Mouse (Mus musculus) hindbrain, embryonic 13.5 days (tissue): ENCODE data around the gene Castor1. TPM values are rescaled to one million over a fixed set of nuclear protein-coding genes. Genes with fewer than 3 reads are reported as not detected.

Experiments
- ATAC-seq: fragments of 200-750 bp; cut with Nextera tagmentation; 2 replicates; pipeline ENCODE4 v1.8.0; 2017; ENCODE audit warnings: moderate TSS enrichment; ENCODE audit not compliant: low FRiP score
- H3K27ac ChIP-seq: fragments of 300-500 bp; sonication (generic); 2 replicates; pipeline ENCODE4 v1.5.1; 2015; ENCODE audit warnings: inconsistent platforms, mild to moderate bottlenecking, moderate library complexity
- H3K27me3 ChIP-seq: fragments of 300-500 bp; sonication (generic); 2 replicates; pipeline ENCODE4 v1.6.1; 2015; ENCODE audit warnings: mild to moderate bottlenecking, inconsistent platforms
- H3K36me3 ChIP-seq: fragments of 300-500 bp; sonication (generic); 2 replicates; pipeline ENCODE4 v1.6.1; 2015; ENCODE audit warnings: mild to moderate bottlenecking, inconsistent platforms
- H3K4me1 ChIP-seq: fragments of 300-500 bp; sonication (generic); replicated peaks from 2 replicates; pipeline ENCODE4 v1.6.1; 2015; ENCODE audit warnings: inconsistent platforms
- H3K4me2 ChIP-seq: fragments of 300-500 bp; sonication (generic); 2 replicates; pipeline ENCODE4 v1.6.1; 2015; ENCODE audit warnings: inconsistent platforms, mild to moderate bottlenecking, moderate library complexity
- H3K4me3 ChIP-seq: fragments of 300-500 bp; sonication (generic); 2 replicates; pipeline ENCODE4 v1.5.1; 2015; ENCODE audit warnings: mild to moderate bottlenecking, inconsistent platforms
- H3K9ac ChIP-seq: fragments of 300-500 bp; sonication (generic); 2 replicates; pipeline ENCODE4 v1.6.1; 2015; ENCODE audit warnings: mild to moderate bottlenecking, inconsistent platforms
- H3K9me3 ChIP-seq: fragments of 300-500 bp; sonication (generic); 2 replicates; pipeline ENCODE4 v1.6.1; 2016; ENCODE audit warnings: inconsistent platforms
- WGBS: fragments of 180-500 bp; shearing (Covaris S2); methylation state at CpG from one replicate; pipeline ENCODE4 v1.1.7; 2015; 5-methylcytosine and 5-hydroxymethylcytosine counted together
- polyA plus RNA-seq: library from polyadenylated mRNA; unstranded; fragments of >200 nt; fragmentation: Nextera tagmentation; extraction: Ambion mirVana; gene quantifications from 2 replicates; pipeline ENCODE4 v1.2.1, GENCODE M21; 2015

Gene Castor1
- polyA plus RNA-seq, 1 experiment from 2014 or later: 2.2 TPM

DNA sequence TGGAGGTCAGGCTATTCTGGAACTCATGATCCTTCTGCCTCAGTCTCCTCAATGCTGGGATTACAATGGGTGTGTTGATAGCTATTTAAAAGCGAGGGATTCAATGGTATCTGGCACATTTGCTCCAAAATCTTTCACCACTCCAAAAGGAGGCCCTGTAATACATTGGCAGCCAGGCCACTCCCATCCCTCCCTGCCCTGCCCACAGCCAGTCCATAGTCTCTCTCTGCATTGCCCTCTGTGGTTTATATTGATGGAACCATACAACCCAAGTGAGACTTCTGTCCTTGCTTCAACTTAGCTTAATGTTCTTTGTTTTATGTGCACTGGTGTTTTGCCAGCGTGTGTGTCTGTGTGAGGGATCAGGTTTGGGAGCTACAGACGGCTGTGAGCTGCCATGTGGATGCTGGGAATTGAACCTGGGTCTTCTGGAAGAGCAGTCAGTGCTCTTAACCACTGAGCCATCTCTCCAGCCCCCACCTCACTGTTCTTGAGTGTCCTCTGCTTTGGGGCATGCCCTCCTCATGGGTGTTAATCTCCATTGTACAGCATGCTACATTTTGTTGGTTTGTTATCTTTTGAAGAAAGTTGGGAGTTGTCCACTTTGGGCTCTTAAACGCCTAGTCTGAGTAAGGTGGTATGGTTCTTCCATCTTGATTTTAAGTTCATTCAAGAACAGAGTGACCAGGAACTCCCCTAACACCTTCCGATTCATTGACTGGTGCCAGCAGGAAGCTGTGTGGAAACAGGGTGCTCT lies 8.7 kb downstream of the Castor1 start:
- 86% methylated on average over 5 of the region's 5 CpGs for WGBS
- Histone ChIP-seq H3K4me2 (no peak overlapping the region), H3K27me3 (peaks cover 3% of the 10 kb centered on the region; the same call in 1 of the 2 replicates), H3K27ac (no peak overlapping the region), H3K9ac (no peak overlapping the region), H3K9me3 (no peaks in the 10 kb centered on the region), H3K36me3 (no peaks in the 10 kb centered on the region), H3K4me3 (no peak overlapping the region), H3K4me1 (no peaks in the 10 kb centered on the region)
- ATAC-seq: no peak

DNA sequence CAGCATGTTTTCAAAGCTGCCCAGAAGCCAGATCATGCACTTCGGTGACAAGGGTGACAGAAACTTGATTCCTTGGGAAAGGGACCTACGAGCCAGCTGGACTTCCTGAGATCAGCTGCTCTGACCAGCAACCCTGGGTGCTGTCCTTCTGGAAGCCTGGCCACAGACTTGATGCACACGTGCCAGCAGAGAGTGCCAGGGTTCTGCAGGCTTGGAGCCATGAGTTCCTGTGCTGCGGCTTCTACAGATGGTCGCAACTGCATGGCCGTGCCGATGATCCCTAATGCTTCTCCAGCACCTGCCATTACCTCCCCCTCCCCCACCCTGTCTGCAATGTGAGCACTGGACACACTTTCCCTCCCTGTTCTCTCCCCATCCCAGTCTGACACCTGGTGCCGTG lies 10.4 kb downstream of the Castor1 start:
- Histone ChIP-seq H3K9ac (no peak overlapping the region), H3K36me3 (no peaks in the 10 kb centered on the region), H3K4me2 (no peak overlapping the region), H3K27ac (no peak overlapping the region), H3K4me1 (no peaks in the 10 kb centered on the region), H3K4me3 (no peak overlapping the region), H3K9me3 (no peaks in the 10 kb centered on the region), H3K27me3 (no peaks in the 10 kb centered on the region)
- 50% methylated on average over 8 of the region's 8 CpGs for WGBS
- ATAC-seq: no peak

DNA sequence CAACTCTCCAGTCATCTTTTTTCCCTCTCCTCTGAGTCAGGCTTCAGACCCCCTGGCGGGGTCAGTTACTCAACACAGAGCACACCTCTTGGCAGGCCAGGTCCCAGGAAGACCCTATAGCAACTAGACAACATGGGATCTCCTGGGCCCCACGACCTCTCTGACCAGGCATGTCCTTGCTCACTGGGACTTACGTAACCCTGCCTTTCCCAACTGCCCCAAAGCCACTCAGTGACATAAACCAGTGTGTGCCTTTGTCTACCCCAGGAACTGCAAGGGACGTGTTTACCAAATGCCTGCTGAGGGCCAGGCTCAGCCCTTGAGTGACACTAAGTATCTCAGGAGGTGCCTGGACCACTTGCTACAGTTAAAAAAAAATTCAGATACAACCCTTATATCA lies 11.8 kb downstream of the Castor1 start:
- H3K4me2 ChIP-seq: no peak overlapping the region
- H3K4me1 ChIP-seq: no peaks in the 10 kb centered on the region
- ATAC-seq: no peak
- H3K27me3 ChIP-seq: no peaks in the 10 kb centered on the region
- H3K4me3 ChIP-seq: no peak overlapping the region
- H3K27ac ChIP-seq: no peak overlapping the region
- 62% methylated on average over 4 of the region's 4 CpGs for WGBS
- H3K36me3 ChIP-seq: no peaks in the 10 kb centered on the region
- no peaks in the 10 kb centered on the region for H3K9me3 ChIP-seq
- no peak overlapping the region for H3K9ac ChIP-seq

DNA sequence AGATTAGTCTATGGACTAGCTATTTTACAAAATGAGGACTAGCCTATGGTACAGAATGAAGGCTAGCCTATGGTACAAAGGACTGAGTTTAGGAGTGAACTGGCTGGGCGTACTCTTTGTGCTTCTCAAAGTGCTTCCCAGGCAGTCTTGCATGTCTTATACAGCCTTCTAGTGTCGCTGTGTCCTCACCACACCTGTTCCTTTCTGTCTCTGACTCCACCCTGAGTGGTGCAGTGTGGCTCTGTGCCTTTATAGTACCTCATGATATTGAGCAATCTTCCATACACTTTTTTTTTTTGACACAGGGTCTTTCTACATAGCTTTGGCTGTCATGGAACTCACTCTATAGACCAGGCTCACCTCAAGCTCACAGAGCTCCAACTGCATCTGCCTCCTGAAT lies 13.4 kb downstream of the Castor1 start:
- Histone ChIP-seq H3K36me3 (no peaks in the 10 kb centered on the region), H3K4me2 (no peak overlapping the region), H3K9me3 (no peaks in the 10 kb centered on the region), H3K27ac (no peak overlapping the region), H3K9ac (no peak overlapping the region), H3K4me3 (no peak overlapping the region), H3K4me1 (no peaks in the 10 kb centered on the region), H3K27me3 (no peaks in the 10 kb centered on the region)
- WGBS: 92% methylated on average over 2 of the region's 2 CpGs
- no peak for ATAC-seq

DNA sequence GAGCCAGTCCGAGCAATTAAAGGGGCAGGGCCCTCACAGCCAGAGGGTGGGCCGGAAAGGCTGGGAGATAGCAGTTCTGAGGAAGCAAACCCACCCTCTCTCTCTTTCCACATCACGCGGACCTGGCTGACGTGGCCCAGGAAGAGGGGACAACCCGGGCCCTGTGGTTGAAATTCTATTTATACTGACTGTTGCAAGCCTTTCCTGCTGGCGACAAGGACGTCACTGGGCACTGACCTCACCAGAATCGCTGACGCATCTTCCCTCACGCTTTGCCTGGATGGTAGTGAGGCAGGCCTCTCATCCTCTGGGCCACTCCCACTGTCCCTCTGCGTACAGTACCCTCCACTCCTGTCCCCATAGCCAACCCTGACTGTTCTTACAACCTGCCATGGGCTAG lies 14.6 kb downstream of the Castor1 start:
- H3K36me3 ChIP-seq: no peaks in the 10 kb centered on the region
- no peak overlapping the region for H3K4me2 ChIP-seq
- ATAC-seq: no peak
- no peaks in the 10 kb centered on the region for H3K4me1 ChIP-seq
- no peaks in the 10 kb centered on the region for H3K9me3 ChIP-seq
- no peak overlapping the region for H3K4me3 ChIP-seq
- 75% methylated on average over 12 of the region's 12 CpGs for WGBS
- H3K27ac ChIP-seq: no peak overlapping the region
- no peak overlapping the region for H3K9ac ChIP-seq
- H3K27me3 ChIP-seq: no peaks in the 10 kb centered on the region

DNA sequence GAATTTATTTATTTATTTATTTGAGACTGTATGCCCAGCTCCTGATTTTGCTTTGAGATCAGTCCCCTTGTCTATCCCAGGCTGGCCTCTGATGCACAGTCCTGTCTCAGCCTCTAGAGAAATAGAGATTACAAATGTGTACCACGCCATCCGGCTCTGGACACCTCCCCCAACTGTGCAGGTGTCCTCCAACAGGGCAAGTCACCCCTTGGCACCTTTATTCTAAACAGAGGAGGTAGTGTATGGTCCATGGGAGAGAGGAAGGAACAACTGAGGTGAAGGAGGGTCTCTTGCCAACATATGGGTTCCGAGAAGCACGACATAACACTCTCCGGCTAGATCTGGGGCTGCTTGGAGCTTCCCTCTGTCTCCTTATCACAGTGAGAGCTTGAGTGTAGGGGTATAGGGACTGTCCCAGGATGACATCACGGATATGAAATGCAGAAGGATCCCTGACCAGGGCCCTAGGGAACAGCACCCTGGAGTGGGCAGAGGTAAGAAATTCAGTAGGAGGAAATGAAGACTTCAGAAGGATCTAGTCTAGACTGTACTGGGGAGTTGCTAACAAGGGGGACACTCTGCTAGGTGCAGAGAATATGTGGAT lies 17.1 kb downstream of the Castor1 start:
- no peak for ATAC-seq

DNA sequence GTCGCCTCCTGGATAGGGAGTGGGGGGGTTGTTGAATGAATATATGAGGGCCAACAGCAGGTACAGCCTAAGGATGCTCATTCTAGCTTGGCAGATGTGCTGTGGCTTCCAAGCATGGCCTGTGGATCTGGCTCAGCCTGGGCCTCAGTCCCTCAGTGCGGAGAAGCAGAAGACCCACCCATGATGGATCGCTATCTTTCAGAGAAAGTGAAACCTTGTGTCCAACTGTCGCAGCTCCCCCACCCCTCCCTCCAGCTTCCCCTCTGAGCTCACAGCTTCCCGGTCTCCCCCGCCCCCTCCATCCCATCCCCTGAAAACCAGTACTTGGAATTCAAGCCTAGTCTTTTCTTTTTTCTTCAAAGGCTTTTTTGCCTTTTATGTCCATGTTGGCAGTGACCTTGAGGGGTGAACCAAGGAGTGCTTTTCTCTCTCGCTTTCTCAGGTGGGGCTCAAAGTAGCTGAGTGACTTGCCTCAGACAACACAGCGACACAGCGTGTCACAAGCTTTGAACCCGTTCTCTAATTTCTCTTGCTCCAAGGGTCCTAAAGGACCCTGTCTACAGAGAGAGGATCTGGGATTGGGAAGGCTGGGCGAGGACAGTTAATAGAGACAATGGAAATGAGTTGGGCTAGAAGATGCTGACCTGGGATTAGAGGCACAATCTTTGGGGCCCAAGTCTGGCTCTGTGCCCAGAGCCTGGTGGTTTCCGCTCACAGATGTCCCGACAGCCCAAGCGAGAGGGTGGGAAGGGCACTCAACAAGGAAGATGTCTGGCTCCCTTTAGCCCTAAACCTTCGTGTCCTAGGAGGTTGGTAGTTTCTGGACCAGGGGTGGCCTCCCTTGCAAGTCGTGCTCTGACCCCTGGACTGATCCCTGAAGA lies 17.9 kb downstream of the Castor1 start, which contains the start of gene Osm:
Gene Osm, plus strand, starts transcription at position 756 of the 881 bp plus-strand sequence.
- H3K9ac ChIP-seq: no peak within 1 kb of the TSS
- H3K4me2 ChIP-seq: no peak within 1 kb of the TSS
- H3K27ac ChIP-seq: no peak within 1 kb of the TSS
- no peak for ATAC-seq
- H3K4me1 ChIP-seq: no peaks in the 10 kb centered on the region
- H3K36me3 ChIP-seq: no peaks in the 10 kb centered on the region
- no peak within 1 kb of the TSS for H3K4me3 ChIP-seq
- no peaks in the 10 kb centered on the region for H3K27me3 ChIP-seq
- WGBS: 78% methylated on average over 16 of the region's 16 CpGs
- H3K9me3 ChIP-seq: no peaks in the 10 kb centered on the region

More for the DNA sequence above, 17.1 kb downstream of the Castor1 start:
- no peaks in the 10 kb centered on the region for H3K4me1 ChIP-seq
- no peak overlapping the region for H3K4me3 ChIP-seq
- no peaks in the 10 kb centered on the region for H3K27me3 ChIP-seq
- WGBS: 87% methylated on average over 6 of the region's 6 CpGs
- H3K36me3 ChIP-seq: no peaks in the 10 kb centered on the region
- no peak overlapping the region for H3K27ac ChIP-seq
- no peaks in the 10 kb centered on the region for H3K9me3 ChIP-seq
- no peak overlapping the region for H3K4me2 ChIP-seq
- H3K9ac ChIP-seq: no peak overlapping the region

DNA sequence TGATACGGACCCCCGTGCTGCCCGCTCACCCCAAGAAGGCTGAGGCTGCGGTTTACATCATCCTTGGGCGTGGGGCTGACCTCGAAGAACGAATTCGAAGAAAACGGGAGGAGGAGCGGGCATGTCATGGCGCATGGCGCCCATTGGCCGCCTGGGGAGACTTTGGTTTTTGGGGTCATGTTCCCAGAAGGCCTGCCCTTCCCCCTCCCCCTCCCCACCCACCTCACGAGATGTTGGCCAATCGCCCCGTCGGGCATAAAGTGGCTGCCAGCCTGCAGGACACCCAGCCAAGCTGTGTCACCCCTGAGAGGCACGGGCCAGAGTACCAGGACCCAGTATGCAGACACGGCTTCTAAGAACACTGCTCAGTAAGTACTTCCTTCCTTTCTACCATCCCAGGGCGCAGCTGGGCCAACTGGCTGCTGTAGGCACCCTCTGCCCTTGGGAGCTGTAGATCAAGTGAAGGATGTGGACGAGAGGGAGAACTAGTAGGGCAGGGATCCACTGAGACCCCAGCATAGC lies 18.6 kb downstream of the Castor1 start:
- Histone ChIP-seq H3K27ac (no peak overlapping the region), H3K4me1 (no peaks in the 10 kb centered on the region), H3K27me3 (no peaks in the 10 kb centered on the region), H3K9ac (no peak overlapping the region), H3K4me3 (no peak overlapping the region), H3K4me2 (no peak overlapping the region), H3K36me3 (no peaks in the 10 kb centered on the region), H3K9me3 (no peaks in the 10 kb centered on the region)
- ATAC-seq: no peak
- 91% methylated on average over 21 of the region's 21 CpGs for WGBS

DNA sequence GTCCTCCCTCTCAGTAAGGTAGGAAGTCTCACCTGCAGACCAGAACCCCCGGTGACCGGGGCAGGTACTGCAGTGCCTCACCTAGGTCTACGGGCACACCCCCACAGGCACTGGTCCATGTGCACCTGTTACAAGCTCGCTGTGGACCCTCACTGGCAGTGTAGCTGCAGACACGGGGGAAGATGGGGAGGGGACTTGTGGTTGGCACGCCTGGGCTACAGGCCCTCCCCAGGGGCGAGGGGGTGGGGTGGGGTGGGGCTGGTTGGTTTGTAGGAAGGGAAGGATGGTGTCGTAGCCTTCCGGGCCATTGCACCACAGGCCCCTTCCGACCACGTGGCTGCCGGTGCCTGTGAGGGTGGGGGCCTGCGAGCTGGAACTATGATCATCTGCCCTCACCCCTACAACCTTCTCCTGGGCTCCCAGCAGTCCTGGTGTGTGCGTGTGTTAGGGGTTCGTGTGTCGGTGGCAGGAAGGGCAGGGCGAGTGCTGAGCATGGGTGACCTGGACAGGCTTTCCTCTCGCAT lies 19.4 kb downstream of the Castor1 start:
- no peaks in the 10 kb centered on the region for H3K4me1 ChIP-seq
- H3K9me3 ChIP-seq: no peaks in the 10 kb centered on the region
- H3K36me3 ChIP-seq: no peaks in the 10 kb centered on the region
- WGBS: 88% methylated on average over 18 of the region's 18 CpGs
- no peak for ATAC-seq
- H3K27ac ChIP-seq: no peak overlapping the region
- H3K9ac ChIP-seq: no peak overlapping the region
- no peaks in the 10 kb centered on the region for H3K27me3 ChIP-seq
- no peak overlapping the region for H3K4me2 ChIP-seq
- no peak overlapping the region for H3K4me3 ChIP-seq

DNA sequence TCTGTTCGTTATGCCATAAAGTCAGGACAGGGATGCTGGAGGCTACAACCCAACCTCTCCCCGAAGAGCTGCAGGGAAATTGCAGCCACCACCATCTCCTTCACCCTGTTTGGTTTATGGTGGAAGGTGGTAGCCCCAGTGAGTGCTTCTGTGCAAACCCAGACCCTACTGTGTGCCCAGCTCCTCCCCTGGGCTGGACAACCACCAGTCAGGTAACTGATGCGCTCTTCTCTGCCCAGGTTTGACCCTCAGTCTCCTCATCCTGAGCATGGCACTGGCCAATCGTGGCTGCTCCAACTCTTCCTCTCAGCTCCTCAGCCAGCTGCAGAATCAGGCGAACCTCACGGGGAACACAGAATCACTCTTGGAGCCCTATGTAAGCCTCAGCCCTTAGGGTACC lies 20.1 kb downstream of the Castor1 start:
- no peak for ATAC-seq
- Histone ChIP-seq H3K9me3 (no peaks in the 10 kb centered on the region), H3K4me2 (no peak overlapping the region), H3K36me3 (no peaks in the 10 kb centered on the region), H3K27ac (no peak overlapping the region), H3K4me1 (no peaks in the 10 kb centered on the region), H3K9ac (no peak overlapping the region), H3K4me3 (no peak overlapping the region), H3K27me3 (no peaks in the 10 kb centered on the region)
- 91% methylated on average over 6 of the region's 6 CpGs for WGBS

DNA sequence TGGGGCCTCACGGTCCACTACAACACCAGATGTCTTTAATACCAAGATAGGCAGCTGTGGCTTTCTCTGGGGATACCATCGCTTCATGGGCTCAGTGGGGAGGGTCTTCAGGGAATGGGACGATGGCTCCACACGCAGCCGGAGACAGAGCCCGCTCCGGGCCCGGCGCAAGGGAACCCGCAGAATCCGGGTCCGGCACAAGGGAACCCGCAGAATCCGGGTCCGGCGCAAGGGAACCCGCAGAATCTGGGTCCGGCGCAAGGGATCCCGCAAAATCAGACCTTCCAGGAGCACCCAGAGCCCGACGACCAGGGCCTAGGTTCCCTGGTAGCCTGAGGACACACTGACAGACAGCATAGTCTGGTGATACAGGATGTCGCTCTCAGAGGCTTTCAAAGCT lies 21.7 kb downstream of the Castor1 start:
- no peaks in the 10 kb centered on the region for H3K36me3 ChIP-seq
- no peaks in the 10 kb centered on the region for H3K9me3 ChIP-seq
- H3K4me2 ChIP-seq: no peak overlapping the region
- no peaks in the 10 kb centered on the region for H3K4me1 ChIP-seq
- no peaks in the 10 kb centered on the region for H3K27me3 ChIP-seq
- no peak overlapping the region for H3K9ac ChIP-seq
- no peak overlapping the region for H3K27ac ChIP-seq
- ATAC-seq: no peak
- 91% methylated on average over 23 of the region's 23 CpGs for WGBS
- no peak overlapping the region for H3K4me3 ChIP-seq

DNA sequence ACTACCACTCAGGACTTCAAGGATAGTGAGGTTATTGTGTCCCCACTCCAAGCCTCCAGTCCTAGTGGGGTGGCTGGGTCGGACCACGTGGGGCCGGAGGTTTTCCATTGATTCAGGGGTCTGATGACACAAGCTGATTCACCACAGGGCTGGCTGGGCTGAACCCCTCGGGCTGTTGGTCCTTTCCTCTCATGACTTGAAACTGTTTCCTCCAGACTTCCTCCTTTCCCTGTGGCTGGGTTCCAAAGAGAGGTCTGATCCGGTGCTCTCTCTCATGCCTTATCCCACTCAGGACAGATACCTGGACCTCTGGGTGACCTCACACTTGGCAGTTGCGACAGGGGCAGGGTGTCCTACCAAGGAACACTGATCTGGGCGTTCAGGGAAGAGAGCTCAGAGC lies 22.1 kb downstream of the Castor1 start:
- Histone ChIP-seq H3K4me3 (no peak overlapping the region), H3K27me3 (no peaks in the 10 kb centered on the region), H3K4me2 (no peak overlapping the region), H3K27ac (no peak overlapping the region), H3K4me1 (no peaks in the 10 kb centered on the region), H3K9ac (no peak overlapping the region), H3K36me3 (no peaks in the 10 kb centered on the region), H3K9me3 (no peaks in the 10 kb centered on the region)
- WGBS: 81% methylated on average over 7 of the region's 7 CpGs
- ATAC-seq: no peak
